Mouse (Mus musculus) liver, embryonic 14.5 days (tissue): ENCODE results near the gene Adam12. TPM values are rescaled to one million over a fixed set of nuclear protein-coding genes. Genes with fewer than 3 reads are reported as not detected.

Source experiments
- ATAC-seq: fragments of 200-750 bp; cut with Nextera tagmentation; 2 replicates; pipeline ENCODE4 v1.8.0; 2017; ENCODE audit warnings: moderate number of reproducible peaks, mild to moderate bottlenecking, moderate library complexity; ENCODE audit not compliant: insufficient read depth
- DNase-seq, 3 experiments: peaks; one replicate each; pipeline ENCODE4 v3.0.0-alpha.2; 2012 to 2013; ENCODE audit warnings: low read depth in 3 of 3, low spot score in 3 of 3
- H3K27ac ChIP-seq: fragments of 300-500 bp; sonication (generic); 2 replicates; pipeline ENCODE4 v1.5.1; 2014; ENCODE audit warnings: moderate library complexity, mild to moderate bottlenecking, control low read depth, inconsistent platforms
- H3K27me3 ChIP-seq: fragments of 300-500 bp; sonication (generic); 2 replicates; pipeline ENCODE4 v1.6.1; 2014; ENCODE audit warnings: mild to moderate bottlenecking, low read length, moderate library complexity; ENCODE audit not compliant: control insufficient read depth, insufficient read depth
- H3K36me3 ChIP-seq: fragments of 300-500 bp; sonication (generic); replicated peaks from 2 replicates; pipeline ENCODE4 v1.6.1; 2014; ENCODE audit warnings: low read depth; ENCODE audit not compliant: control insufficient read depth, insufficient read depth
- H3K4me1 ChIP-seq, 2 experiments: fragments of 200-500 bp in 1 of 2; fragments of 300-500 bp in 1 of 2; sonication (generic) in 1 of 2; replicated peaks; 2 replicates each; pipeline ENCODE4 v1.6.1; 2012 to 2014; ENCODE audit warnings: antibody characterized with exemption in 1 of 2, inconsistent platforms in 1 of 2, low read length in 1 of 2; ENCODE audit not compliant: control insufficient read depth in 2 of 2, insufficient read depth in 2 of 2
- H3K4me2 ChIP-seq: fragments of 300-500 bp; sonication (generic); 2 replicates; pipeline ENCODE4 v1.6.1; 2014; ENCODE audit warnings: low read depth, mild to moderate bottlenecking, control low read depth, moderate library complexity
- H3K4me3 ChIP-seq, 2 experiments: fragments of 200-500 bp in 1 of 2; fragments of 300-500 bp in 1 of 2; sonication (generic) in 1 of 2; 2 replicates each; pipeline ENCODE4 v1.5.1; 2012 to 2014; ENCODE audit warnings: low read depth in 2 of 2, low read length in 2 of 2, mild to moderate bottlenecking in 2 of 2, control low read depth in 1 of 2, inconsistent platforms in 1 of 2, moderate library complexity in 1 of 2; ENCODE audit not compliant: insufficient read depth in 1 of 2
- H3K9ac ChIP-seq: fragments of 300-500 bp; sonication (generic); replicated peaks from 2 replicates; pipeline ENCODE4 v1.6.1; 2014; ENCODE audit warnings: mild to moderate bottlenecking, control low read depth, moderate library complexity
- H3K9me3 ChIP-seq: fragments of 300-500 bp; sonication (generic); 2 replicates; pipeline ENCODE4 v1.6.1; 2016; ENCODE audit warnings: low read length, mixed read lengths; ENCODE audit not compliant: control insufficient read depth
- CTCF ChIP-seq: IDR thresholded peaks from 2 replicates; pipeline ENCODE4 v1.5.1; 2016; ENCODE audit warnings: antibody characterized with exemption, low read depth, control low read depth
- EP300 ChIP-seq: IDR thresholded peaks from 2 replicates; pipeline ENCODE4 v1.6.1; 2016; ENCODE audit warnings: antibody characterized with exemption, low read depth
- WGBS: fragments of 180-500 bp; shearing (Covaris S2); extraction: QIAGEN DNeasy Blood & Tissue Kit; methylation state at CpG from one replicate; pipeline ENCODE4 v1.1.7; 2014; ENCODE audit not compliant: insufficient replicate concordance; 5-methylcytosine and 5-hydroxymethylcytosine counted together
- polyA plus RNA-seq, 2 experiments: library from polyadenylated mRNA; depleted of rRNA in 1 of 2; stranded (reverse) in 1 of 2; unstranded in 1 of 2; fragments of >200 nt; fragmentation: Nextera tagmentation in 1 of 2; extraction: Ambion mirVana in 1 of 2; gene quantifications; 2 replicates each; pipeline versions ENCODE4 v1.2.1 to v1.2.3; 2012 to 2014

Gene Adam12
- polyA plus RNA-seq, 2 experiments: 1.9 TPM

- Histone ChIP-seq H3K9me3 (no peaks in the 10 kb centered on the region), H3K9ac (no peak overlapping the region), H3K4me1 (no peaks in the 10 kb centered on the region), H3K36me3 (no peaks in the 10 kb centered on the region), H3K27ac (no peak overlapping the region), H3K27me3 (no peaks in the 10 kb centered on the region), H3K4me2 (no peak overlapping the region), H3K4me3 (no peak overlapping the region)
- 76% methylated on average over 4 of the region's 4 CpGs for WGBS
- ATAC-seq (no peak), DNase-seq (no peak)
- no peak for TF ChIP-seq CTCF
- no peak for TF ChIP-seq EP300
These were observed 310.7 kb downstream of the Adam12 start for GRCm38 (mm10) chr7:133921291-133921690.

- H3K9me3 ChIP-seq: no peaks in the 10 kb centered on the region
- TF ChIP-seq EP300 (no peak), CTCF (no peak)
- H3K27ac ChIP-seq: no peak overlapping the region
- no peak overlapping the region for H3K9ac ChIP-seq
- ATAC-seq (no peak), DNase-seq (no peak)
- no peaks in the 10 kb centered on the region for H3K27me3 ChIP-seq
- no peaks in the 10 kb centered on the region for H3K36me3 ChIP-seq
- H3K4me2 ChIP-seq: no peak overlapping the region
- no peak overlapping the region for H3K4me3 ChIP-seq
- WGBS: 48% methylated on average over 7 of the region's 7 CpGs
- H3K4me1 ChIP-seq: no peaks in the 10 kb centered on the region
These were observed 311.2 kb downstream of the Adam12 start for GRCm38 (mm10) chr7:133920724-133921123.

- no peaks in the 10 kb centered on the region for H3K36me3 ChIP-seq
- H3K4me3 ChIP-seq: no peak overlapping the region
- TF ChIP-seq EP300: no peak
- TF ChIP-seq CTCF: no peak
- no peaks in the 10 kb centered on the region for H3K4me1 ChIP-seq
- WGBS: 71% methylated on average over 5 of the region's 5 CpGs
- H3K9ac ChIP-seq: no peak overlapping the region
- H3K4me2 ChIP-seq: no peak overlapping the region
- ATAC-seq (no peak), DNase-seq (no peak)
- no peak overlapping the region for H3K27ac ChIP-seq
- H3K27me3 ChIP-seq: no peaks in the 10 kb centered on the region
- no peaks in the 10 kb centered on the region for H3K9me3 ChIP-seq
These were observed 312.0 kb downstream of the Adam12 start for GRCm38 (mm10) chr7:133919918-133920317.

GRCm38 (mm10) chr7:133919306-133919705 is 312.6 kb downstream of the Adam12 start:
- Histone ChIP-seq H3K4me2 (no peak overlapping the region), H3K9me3 (no peaks in the 10 kb centered on the region), H3K27ac (no peak overlapping the region), H3K4me3 (no peak overlapping the region), H3K4me1 (no peaks in the 10 kb centered on the region), H3K27me3 (no peaks in the 10 kb centered on the region), H3K9ac (no peak overlapping the region), H3K36me3 (no peaks in the 10 kb centered on the region)
- DNase-seq: no peak
- 60% methylated on average over 5 of the region's 5 CpGs for WGBS
- ATAC-seq: no peak
- TF ChIP-seq CTCF (no peak), EP300 (no peak)

- no peaks in the 10 kb centered on the region for H3K4me1 ChIP-seq
- ATAC-seq (no peak), DNase-seq (no peak)
- H3K9ac ChIP-seq: no peak overlapping the region
- no peaks in the 10 kb centered on the region for H3K36me3 ChIP-seq
- no peaks in the 10 kb centered on the region for H3K27me3 ChIP-seq
- no peak overlapping the region for H3K4me3 ChIP-seq
- no peak for TF ChIP-seq CTCF
- no peak for TF ChIP-seq EP300
- no peak overlapping the region for H3K4me2 ChIP-seq
- WGBS: 38% methylated on average over 9 of the region's 9 CpGs
- no peak overlapping the region for H3K27ac ChIP-seq
- no peaks in the 10 kb centered on the region for H3K9me3 ChIP-seq
These were observed 315.7 kb downstream of the Adam12 start for GRCm38 (mm10) chr7:133916230-133916629.

- ATAC-seq (no peak), DNase-seq (no peak)
- whole genome bisulfite sequencing: 64% methylated on average over 3 of the region's 3 CpGs
- no peaks in the 10 kb centered on the region for H3K4me1 ChIP-seq
- H3K27me3 ChIP-seq: no peaks in the 10 kb centered on the region
- H3K9ac ChIP-seq: no peak overlapping the region
- H3K9me3 ChIP-seq: no peaks in the 10 kb centered on the region
- no peak overlapping the region for H3K27ac ChIP-seq
- no peak overlapping the region for H3K4me2 ChIP-seq
- no peak overlapping the region for H3K4me3 ChIP-seq
- H3K36me3 ChIP-seq: no peaks in the 10 kb centered on the region
- no peak for TF ChIP-seq CTCF
- no peak for TF ChIP-seq EP300
These were observed 320.1 kb downstream of the Adam12 start for GRCm38 (mm10) chr7:133911881-133912280.
